Mouse (Mus musculus): ENCODE results near the gene Gfi1. TPM values are rescaled to one million over a fixed set of nuclear protein-coding genes. Genes with fewer than 3 reads are reported as not detected.

Gfi1 gene
- polyA plus RNA-seq, 1 experiment from 2014 or later, result 0.30 TPM

GRCm38 (mm10) chr5:107754740-107755139 is 28.9 kb upstream of the Gfi1 start:
- 78% methylated on average over 1 of the region's 1 CpGs for WGBS
- Histone ChIP-seq H3K9me3 (ENCODE audit: control insufficient read depth, low read length) (no peaks in the 10 kb centered on the region), H3K27ac (ENCODE audit: low read depth, low read length) (no peak overlapping the region), H3K9ac (ENCODE audit: low read depth, low read length) (no peak overlapping the region), H3K4me3 (ENCODE audit: low read depth, low read length) (no peak overlapping the region), H3K4me2 (no peak overlapping the region), H3K36me3 (ENCODE audit: control insufficient read depth, insufficient read depth, low read length) (peaks cover 3% of the 10 kb centered on the region), H3K4me1 (replicated peaks; ENCODE audit: control insufficient read depth, insufficient read depth, low read length) (peaks cover 6% of the 10 kb centered on the region), H3K27me3 (replicated peaks; ENCODE audit: control insufficient read depth, insufficient read depth, low read length) (peaks cover 11% of the 10 kb centered on the region; the same call in 1 of the 2 replicates)
- DNase-seq (ENCODE audit: low spot score), result no peak
- ATAC-seq (replicated peaks; ENCODE audit: low FRiP score), result no peak

GRCm38 (mm10) chr5:107753656-107754055 is 27.8 kb upstream of the Gfi1 start:
- DNase-seq (ENCODE audit: low spot score), result no peak
- Histone ChIP-seq H3K9me3 (ENCODE audit: control insufficient read depth, low read length) (no peaks in the 10 kb centered on the region), H3K4me3 (ENCODE audit: low read depth, low read length) (no peak overlapping the region), H3K9ac (ENCODE audit: low read depth, low read length) (no peak overlapping the region), H3K4me2 (no peak overlapping the region), H3K27me3 (replicated peaks; ENCODE audit: control insufficient read depth, insufficient read depth, low read length) (peaks cover 11% of the 10 kb centered on the region; the same call in 1 of the 2 replicates), H3K27ac (ENCODE audit: low read depth, low read length) (no peak overlapping the region), H3K36me3 (ENCODE audit: control insufficient read depth, insufficient read depth, low read length) (peaks cover 4% of the 10 kb centered on the region), H3K4me1 (replicated peaks; ENCODE audit: control insufficient read depth, insufficient read depth, low read length) (no peaks in the 10 kb centered on the region; the same call in 1 of the 2 replicates)
- no peak for ATAC-seq (replicated peaks; ENCODE audit: low FRiP score)
- WGBS, result 93% methylated on average over 7 of the region's 7 CpGs

GRCm38 (mm10) chr5:107749229-107749916 is 23.5 kb upstream of the Gfi1 start:
- no peak for DNase-seq (ENCODE audit: low spot score)
- no peak overlapping the region for H3K4me3 ChIP-seq (ENCODE audit: low read depth, low read length)
- H3K4me1 ChIP-seq (replicated peaks; ENCODE audit: control insufficient read depth, insufficient read depth, low read length), result no peaks in the 10 kb centered on the region; the same call in 1 of the 2 replicates
- 38% methylated on average over 9 of the region's 9 CpGs for WGBS
- peaks cover 3% of the 10 kb centered on the region; the same call in 1 of the 2 replicates for H3K27me3 ChIP-seq (replicated peaks; ENCODE audit: control insufficient read depth, insufficient read depth, low read length)
- H3K9me3 ChIP-seq (ENCODE audit: control insufficient read depth, low read length), result no peaks in the 10 kb centered on the region
- H3K9ac ChIP-seq (ENCODE audit: low read depth, low read length), result no peak overlapping the region
- peak overlapping the region; percentile 25; the same call in 1 of the 2 replicates for H3K27ac ChIP-seq (ENCODE audit: low read depth, low read length)
- H3K4me2 ChIP-seq, result no peak overlapping the region
- peaks cover 2% of the 10 kb centered on the region; the same call in 1 of the 2 replicates for H3K36me3 ChIP-seq (ENCODE audit: control insufficient read depth, insufficient read depth, low read length)
- no peak; the same call in 1 of the 2 replicates for ATAC-seq (replicated peaks; ENCODE audit: low FRiP score)

GRCm38 (mm10) chr5:107739023-107739422 is 13.2 kb upstream of the Gfi1 start:
- Histone ChIP-seq H3K36me3 (ENCODE audit: control insufficient read depth, insufficient read depth, low read length) (no peaks in the 10 kb centered on the region), H3K4me1 (replicated peaks; ENCODE audit: control insufficient read depth, insufficient read depth, low read length) (no peaks in the 10 kb centered on the region), H3K4me3 (ENCODE audit: low read depth, low read length) (no peak overlapping the region), H3K9ac (ENCODE audit: low read depth, low read length) (no peak overlapping the region), H3K9me3 (ENCODE audit: control insufficient read depth, low read length) (no peaks in the 10 kb centered on the region), H3K27me3 (replicated peaks; ENCODE audit: control insufficient read depth, insufficient read depth, low read length) (no peaks in the 10 kb centered on the region; the same call in 1 of the 2 replicates), H3K4me2 (no peak overlapping the region), H3K27ac (ENCODE audit: low read depth, low read length) (no peak overlapping the region)
- DNase-seq (ENCODE audit: low spot score) (no peak), ATAC-seq (replicated peaks; ENCODE audit: low FRiP score) (no peak)
- WGBS, result 90% methylated on average over 5 of the region's 5 CpGs

- DNase-seq (ENCODE audit: low spot score) (no peak), ATAC-seq (replicated peaks; ENCODE audit: low FRiP score) (no peak)
- H3K4me1 ChIP-seq (replicated peaks; ENCODE audit: control insufficient read depth, insufficient read depth, low read length), result no peaks in the 10 kb centered on the region
- H3K27ac ChIP-seq (ENCODE audit: low read depth, low read length), result no peak overlapping the region
- H3K4me3 ChIP-seq (ENCODE audit: low read depth, low read length), result no peak overlapping the region
- no peaks in the 10 kb centered on the region; the same call in 1 of the 2 replicates for H3K27me3 ChIP-seq (replicated peaks; ENCODE audit: control insufficient read depth, insufficient read depth, low read length)
- H3K4me2 ChIP-seq, result no peak overlapping the region
- 82% methylated on average over 3 of the region's 3 CpGs for WGBS
- no peak overlapping the region for H3K9ac ChIP-seq (ENCODE audit: low read depth, low read length)
- H3K9me3 ChIP-seq (ENCODE audit: control insufficient read depth, low read length), result no peaks in the 10 kb centered on the region
- no peaks in the 10 kb centered on the region for H3K36me3 ChIP-seq (ENCODE audit: control insufficient read depth, insufficient read depth, low read length)
Measured at GRCm38 (mm10) chr5:107738296-107738695, 12.5 kb upstream of the Gfi1 start.

GRCm38 (mm10) chr5:107736171-107736570 is 10.3 kb upstream of the Gfi1 start:
- H3K27me3 ChIP-seq (replicated peaks; ENCODE audit: control insufficient read depth, insufficient read depth, low read length), result peaks cover 5% of the 10 kb centered on the region
- WGBS, result 49% methylated on average over 5 of the region's 5 CpGs
- H3K4me3 ChIP-seq (ENCODE audit: low read depth, low read length), result no peak overlapping the region
- ATAC-seq (replicated peaks; ENCODE audit: low FRiP score), result no peak
- H3K9me3 ChIP-seq (ENCODE audit: control insufficient read depth, low read length), result no peaks in the 10 kb centered on the region
- H3K27ac ChIP-seq (ENCODE audit: low read depth, low read length), result no peak overlapping the region
- no peak overlapping the region for H3K9ac ChIP-seq (ENCODE audit: low read depth, low read length)
- H3K4me1 ChIP-seq (replicated peaks; ENCODE audit: control insufficient read depth, insufficient read depth, low read length), result no peaks in the 10 kb centered on the region
- no peaks in the 10 kb centered on the region for H3K36me3 ChIP-seq (ENCODE audit: control insufficient read depth, insufficient read depth, low read length)
- no peak overlapping the region for H3K4me2 ChIP-seq
- no peak for DNase-seq (ENCODE audit: low spot score)

- H3K27me3 ChIP-seq (replicated peaks; ENCODE audit: control insufficient read depth, insufficient read depth, low read length), result peaks cover 35% of the 10 kb centered on the region
- no peaks in the 10 kb centered on the region for H3K4me1 ChIP-seq (replicated peaks; ENCODE audit: control insufficient read depth, insufficient read depth, low read length)
- H3K4me3 ChIP-seq (ENCODE audit: low read depth, low read length), result no peak overlapping the region
- no peak overlapping the region for H3K4me2 ChIP-seq
- no peak for DNase-seq (ENCODE audit: low spot score)
- H3K27ac ChIP-seq (ENCODE audit: low read depth, low read length), result no peak overlapping the region
- ATAC-seq (replicated peaks; ENCODE audit: low FRiP score), result no peak
- no peaks in the 10 kb centered on the region for H3K36me3 ChIP-seq (ENCODE audit: control insufficient read depth, insufficient read depth, low read length)
- H3K9me3 ChIP-seq (ENCODE audit: control insufficient read depth, low read length), result no peaks in the 10 kb centered on the region
- H3K9ac ChIP-seq (ENCODE audit: low read depth, low read length), result no peak overlapping the region
- WGBS, result 41% methylated on average over 2 of the region's 2 CpGs
Measured at GRCm38 (mm10) chr5:107731844-107732243, 6.0 kb upstream of the Gfi1 start.

- ATAC-seq (replicated peaks; ENCODE audit: low FRiP score) (no peak), DNase-seq (ENCODE audit: low spot score) (no peak)
- 61% methylated on average over 3 of the region's 3 CpGs for WGBS
- H3K27me3 ChIP-seq (replicated peaks; ENCODE audit: control insufficient read depth, insufficient read depth, low read length), result peaks cover 39% of the 10 kb centered on the region
- H3K4me2 ChIP-seq, result no peak overlapping the region
- no peaks in the 10 kb centered on the region for H3K36me3 ChIP-seq (ENCODE audit: control insufficient read depth, insufficient read depth, low read length)
- H3K4me1 ChIP-seq (replicated peaks; ENCODE audit: control insufficient read depth, insufficient read depth, low read length), result no peaks in the 10 kb centered on the region
- no peak overlapping the region for H3K27ac ChIP-seq (ENCODE audit: low read depth, low read length)
- no peak overlapping the region for H3K4me3 ChIP-seq (ENCODE audit: low read depth, low read length)
- H3K9ac ChIP-seq (ENCODE audit: low read depth, low read length), result no peak overlapping the region
- H3K9me3 ChIP-seq (ENCODE audit: control insufficient read depth, low read length), result no peaks in the 10 kb centered on the region
Measured at GRCm38 (mm10) chr5:107731408-107731807, 5.6 kb upstream of the Gfi1 start.

GRCm38 (mm10) chr5:107727007-107727402 is 1.2 kb upstream of the Gfi1 start:
- 30% methylated on average over 12 of the region's 12 CpGs for WGBS
- Histone ChIP-seq H3K4me2 (peak overlapping the region; percentile 61), H3K27ac (ENCODE audit: low read depth, low read length) (no peak overlapping the region), H3K9me3 (ENCODE audit: control insufficient read depth, low read length) (no peaks in the 10 kb centered on the region), H3K36me3 (ENCODE audit: control insufficient read depth, insufficient read depth, low read length) (no peaks in the 10 kb centered on the region), H3K27me3 (replicated peaks; ENCODE audit: control insufficient read depth, insufficient read depth, low read length) (peaks cover 83% of the 10 kb centered on the region), H3K4me3 (ENCODE audit: low read depth, low read length) (0 out of 2 replicates have a peak overlapping the region, but pooled peaks have one; percentile 39), H3K4me1 (replicated peaks; ENCODE audit: control insufficient read depth, insufficient read depth, low read length) (peaks cover 25% of the 10 kb centered on the region), H3K9ac (ENCODE audit: low read depth, low read length) (no peak overlapping the region)
- no peak for ATAC-seq (replicated peaks; ENCODE audit: low FRiP score)
- no peak for DNase-seq (ENCODE audit: low spot score)

Data from liver, embryonic 11.5 days (tissue).